Mouse (Mus musculus) kidney, postnatal 10 days (tissue): Measurements from ENCODE around the gene Bmpr1a.

Source experiments
- DNase-seq: peaks from one replicate; pipeline ENCODE4 v3.0.0; 2021; ENCODE audit warnings: mixed read lengths

Bmpr1a gene

GRCm38 (mm10) chr14:34378560-34379331, 124.4 kb downstream of the Bmpr1a start:
- DNase-seq, result peak; percentile 68

DNA sequence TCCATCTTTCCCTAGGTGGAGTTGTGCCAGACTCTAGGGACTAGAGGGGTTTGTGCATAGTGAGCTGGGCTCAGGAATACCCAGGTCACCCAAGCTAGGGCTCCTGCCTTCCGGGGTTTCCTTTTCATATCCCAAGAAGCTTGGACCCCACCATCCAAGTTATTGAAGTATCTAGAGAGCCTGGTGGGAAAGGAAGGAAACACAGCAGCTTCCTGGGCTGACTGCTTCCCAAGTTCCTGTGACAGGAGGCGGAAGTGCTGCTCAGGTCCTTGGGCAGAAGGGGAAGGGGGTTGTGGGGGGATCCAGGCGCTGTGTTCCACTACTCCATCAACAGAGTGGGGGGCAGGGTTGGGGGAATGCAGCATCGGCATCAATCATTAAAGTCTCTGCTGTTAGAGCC, 126.0 kb downstream of the Bmpr1a start:
- DNase-seq, result no peak

DNA sequence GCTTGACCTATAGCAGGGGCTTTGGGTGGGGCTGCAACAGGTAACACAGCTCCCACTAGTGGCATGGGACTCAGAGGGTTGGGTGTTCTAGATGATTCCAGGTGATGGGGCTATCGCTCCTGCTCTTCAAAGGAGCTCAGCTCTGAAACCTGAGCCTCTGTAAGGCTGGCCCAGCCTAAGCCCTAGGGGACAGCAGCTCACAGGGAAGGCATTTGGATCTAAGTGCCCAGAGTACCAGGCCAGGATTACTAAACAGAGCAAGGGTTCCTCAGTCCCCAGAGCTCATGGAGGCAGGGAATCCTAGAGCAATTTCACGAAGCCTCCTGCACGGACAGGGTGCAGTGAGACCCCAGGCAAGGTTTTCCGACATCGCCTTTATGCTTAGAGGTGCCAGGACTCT, 127.2 kb downstream of the Bmpr1a start:
- no peak for DNase-seq

DNA sequence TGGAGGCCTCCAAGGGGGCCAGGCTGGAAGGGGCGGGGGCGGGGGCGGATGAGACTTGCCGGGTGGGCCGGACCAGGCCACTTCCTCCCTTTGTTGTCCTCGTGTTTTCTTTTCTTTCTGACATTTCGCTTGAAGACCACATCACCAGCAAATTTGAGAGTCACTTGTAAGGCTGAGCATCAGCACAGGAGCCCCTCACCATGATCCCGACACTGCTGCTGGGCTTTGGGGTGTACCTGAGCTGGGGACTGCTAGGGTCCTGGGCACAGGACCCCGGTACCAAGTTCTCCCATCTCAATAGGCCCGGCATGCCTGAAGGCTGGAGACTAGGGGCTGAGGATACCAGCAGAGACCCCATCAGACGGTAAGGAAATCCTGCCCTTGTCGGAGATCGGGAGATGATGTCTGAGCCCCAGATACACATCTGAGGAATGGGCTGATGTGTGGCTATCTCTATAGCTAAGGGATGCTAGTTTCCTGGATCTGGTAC, 127.7 kb downstream of the Bmpr1a start, which contains the start of gene Mmrn2:
Gene Mmrn2, plus strand, starts transcription at position 51 of the 490 bp plus-strand sequence.
- no peak for DNase-seq

GRCm38 (mm10) chr14:34374577-34374976, 128.6 kb downstream of the Bmpr1a start, which contains the start of gene Sncg:
Gene Sncg (minus strand): TSS chr14:34374789.
- DNase-seq, result peak; percentile 48

GRCm38 (mm10) chr14:34373581-34373980, 129.6 kb downstream of the Bmpr1a start:
- no peak for DNase-seq

- DNase-seq, result peak; percentile 80
Observed at GRCm38 (mm10) chr14:34372646-34373045, 130.5 kb downstream of the Bmpr1a start.

DNA sequence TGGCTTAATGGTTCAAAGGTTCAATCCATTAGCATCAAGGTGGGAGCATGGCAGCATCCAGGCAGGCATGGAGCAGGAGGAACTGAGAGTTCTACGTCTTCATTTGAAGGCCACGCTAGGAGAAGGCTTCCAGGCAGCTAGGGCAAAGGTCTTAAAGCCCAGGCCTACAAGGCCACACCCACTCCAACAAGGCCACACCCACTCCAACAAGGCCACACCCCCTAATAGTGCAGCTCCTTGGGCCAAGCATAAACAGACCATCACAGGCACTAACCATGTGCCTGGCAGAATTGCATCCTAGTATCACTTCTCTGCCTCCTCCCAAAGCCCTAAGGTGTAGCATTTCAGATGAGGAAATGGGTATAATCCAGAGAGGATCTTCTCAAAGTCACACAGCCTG, 131.4 kb downstream of the Bmpr1a start:
- no peak for DNase-seq

GRCm38 (mm10) chr14:34370921-34371320, 132.2 kb downstream of the Bmpr1a start:
- DNase-seq, result no peak

DNA sequence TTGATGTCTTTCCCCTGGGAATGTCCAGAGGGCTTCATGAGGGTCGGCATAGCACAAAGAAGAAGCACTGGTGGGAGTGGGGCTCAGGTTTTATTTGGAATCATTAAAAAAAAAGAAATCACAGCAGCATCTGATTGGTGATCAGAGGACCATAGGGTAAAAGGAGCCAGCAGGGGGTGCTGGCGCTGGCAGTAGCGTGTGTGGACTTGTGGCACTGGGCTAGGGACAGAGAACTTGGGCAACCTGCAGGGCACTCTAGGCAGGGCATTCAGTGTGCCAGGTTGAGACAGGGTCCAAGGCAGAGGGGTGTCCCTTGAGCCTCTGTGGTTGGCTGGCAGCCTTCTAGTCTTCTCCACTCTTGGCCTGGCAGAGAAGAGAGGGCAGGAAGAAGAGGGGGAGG, 132.9 kb downstream of the Bmpr1a start:
- DNase-seq, result no peak

DNA sequence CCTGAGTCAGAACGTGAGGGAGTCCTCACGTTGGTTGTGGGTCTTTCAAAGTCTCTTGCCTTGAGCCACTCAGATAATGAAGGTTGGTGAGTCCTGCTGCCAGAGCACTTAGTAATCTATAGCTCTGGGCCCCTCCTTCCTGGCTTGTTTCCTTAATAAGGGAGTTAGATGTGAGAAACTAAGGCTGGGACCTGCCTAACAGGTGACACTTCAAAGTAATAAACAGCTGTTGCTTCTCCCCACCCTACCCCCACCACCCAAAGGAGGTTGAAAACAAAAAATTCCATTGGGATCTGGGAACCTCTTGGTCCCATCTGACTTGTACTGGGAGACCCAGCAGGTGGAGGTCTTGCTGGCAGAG, 138.0 kb downstream of the Bmpr1a start:
- no peak for DNase-seq

- DNase-seq, result peak; percentile 11
Observed at GRCm38 (mm10) chr14:34364254-34365146, 138.6 kb downstream of the Bmpr1a start.

GRCm38 (mm10) chr14:34363490-34364253, 139.5 kb downstream of the Bmpr1a start:
- peak; percentile 78 for DNase-seq

- peak; percentile 80 for DNase-seq
Observed at GRCm38 (mm10) chr14:34362726-34363445, 140.3 kb downstream of the Bmpr1a start.

- no peak for DNase-seq
Observed at GRCm38 (mm10) chr14:34362135-34362534, 141.0 kb downstream of the Bmpr1a start.
